Mouse (Mus musculus) cerebellum, adult 11-12 months (tissue): ENCODE results near the gene Chst1.

Source experiments
- DNase-seq: peaks from one replicate; pipeline ENCODE4 v3.0.0; 2022

The Chst1 gene

DNA sequence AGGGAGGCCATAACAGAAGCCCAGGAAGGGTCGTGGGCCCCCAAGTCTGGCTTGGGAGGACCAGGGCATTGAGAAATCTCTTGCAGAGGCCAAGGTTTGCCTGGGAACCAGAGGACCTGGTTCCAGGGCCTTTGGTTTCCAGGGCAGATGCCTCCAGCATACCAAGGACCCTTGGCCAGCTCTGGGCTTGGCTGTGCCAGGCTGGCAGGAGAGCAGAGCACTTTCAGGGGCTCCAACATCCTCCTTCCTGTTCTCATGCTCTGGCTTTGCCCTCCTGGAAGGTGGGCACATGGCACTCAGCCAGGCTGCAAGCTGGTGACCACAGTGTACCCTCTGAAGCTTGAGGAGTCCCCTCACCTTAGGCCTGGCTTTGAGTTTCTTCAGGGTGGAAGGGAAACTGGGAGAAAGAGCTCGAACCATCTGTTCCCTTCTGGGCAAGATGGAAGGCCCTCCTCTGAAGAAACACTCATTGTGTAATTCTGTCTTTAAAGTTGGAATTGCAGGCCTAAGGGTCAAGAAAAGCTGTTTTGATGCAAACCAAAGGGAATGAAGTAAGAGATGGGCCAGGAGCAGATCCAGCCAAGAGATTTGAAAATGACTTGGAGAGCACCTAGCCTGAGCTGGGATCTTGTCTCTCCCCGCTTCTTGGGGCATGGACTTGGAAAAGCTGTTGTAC lies 10.3 kb downstream of the Chst1 start:
- DNase-seq: no peak

DNA sequence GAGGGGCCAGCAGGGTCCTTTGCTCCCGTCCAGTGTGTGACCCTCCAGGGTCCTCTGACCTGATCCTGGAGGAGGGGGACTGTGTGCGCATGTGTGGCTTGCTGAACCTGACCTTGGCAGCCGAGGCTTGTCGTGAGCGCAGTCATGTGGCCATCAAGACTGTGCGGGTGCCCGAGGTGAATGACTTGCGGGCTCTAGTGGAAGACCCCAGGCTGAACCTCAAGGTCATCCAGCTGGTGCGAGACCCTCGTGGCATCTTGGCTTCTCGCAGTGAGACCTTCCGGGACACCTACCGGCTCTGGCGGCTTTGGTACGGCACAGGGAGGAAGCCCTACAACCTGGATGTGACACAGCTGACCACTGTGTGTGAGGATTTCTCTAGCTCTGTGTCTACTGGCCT lies 14.1 kb downstream of the Chst1 start:
- DNase-seq: no peak

DNA sequence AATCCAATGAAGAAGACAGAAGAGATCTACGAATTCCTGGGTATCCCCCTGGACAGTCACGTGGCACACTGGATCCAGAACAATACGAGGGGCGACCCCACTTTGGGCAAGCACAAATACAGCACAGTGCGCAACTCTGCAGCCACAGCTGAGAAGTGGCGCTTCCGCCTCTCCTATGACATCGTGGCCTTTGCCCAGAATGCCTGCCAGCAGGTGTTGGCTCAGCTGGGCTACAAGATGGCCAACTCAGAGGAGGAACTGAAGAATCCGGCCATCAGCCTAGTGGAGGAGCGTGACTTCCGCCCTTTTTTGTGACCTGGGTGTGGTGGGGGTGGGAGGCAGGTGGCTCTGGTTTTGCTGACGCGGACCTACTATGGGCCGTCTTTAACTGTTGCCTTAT lies 14.6 kb downstream of the Chst1 start:
- DNase-seq: no peak

DNA sequence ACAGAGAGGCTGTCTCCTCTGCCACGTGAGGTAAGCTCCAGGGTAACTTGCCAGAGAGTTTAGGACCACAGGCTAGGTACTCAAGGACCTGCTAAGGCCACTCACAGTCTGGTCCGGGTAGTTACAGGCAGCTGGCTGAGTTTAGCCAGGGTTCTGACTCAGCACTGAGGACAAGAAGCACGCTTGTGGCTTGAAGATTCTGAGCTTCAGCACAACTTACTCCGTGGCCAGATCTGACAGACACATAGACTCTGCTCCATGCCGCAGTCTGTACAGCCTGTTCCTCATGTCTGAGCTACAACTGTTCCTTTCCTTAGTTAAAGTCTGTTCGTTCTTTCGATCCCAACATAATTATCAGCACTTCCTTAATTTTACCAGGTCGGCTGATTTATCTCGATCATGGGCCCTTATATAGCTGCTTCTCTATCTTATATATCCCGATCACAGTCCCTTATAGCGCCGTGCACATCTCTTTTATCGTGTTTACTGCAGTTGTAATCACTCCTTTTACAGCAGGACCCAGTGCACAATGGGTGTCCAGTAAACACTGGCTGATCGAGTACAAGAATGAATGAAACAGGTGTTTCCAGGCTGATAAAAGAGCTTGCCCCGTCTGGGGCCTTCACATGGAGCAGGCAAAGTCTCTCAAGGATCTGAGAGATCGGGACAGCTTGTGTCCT lies 17.7 kb downstream of the Chst1 start:
- DNase-seq: no peak

DNA sequence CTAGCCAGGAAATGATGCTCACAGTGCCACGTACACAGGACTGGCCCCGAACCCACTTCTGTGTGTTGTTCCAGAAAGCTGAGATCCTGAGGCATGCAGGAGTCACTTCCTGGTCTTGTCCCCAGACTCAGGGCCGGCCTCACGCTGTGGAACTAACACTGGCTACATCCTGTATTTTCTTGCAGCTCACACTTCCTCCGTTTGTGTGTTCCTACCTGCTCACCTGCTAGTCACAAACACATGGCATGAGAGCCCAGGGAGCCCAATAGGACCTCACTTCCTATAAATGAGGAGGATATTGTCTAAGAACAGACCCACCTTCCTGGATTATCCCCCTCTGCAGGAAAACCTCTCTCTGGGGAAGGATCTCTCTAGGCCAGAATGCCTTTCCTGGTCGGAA lies 18.5 kb downstream of the Chst1 start:
- no peak for DNase-seq

DNA sequence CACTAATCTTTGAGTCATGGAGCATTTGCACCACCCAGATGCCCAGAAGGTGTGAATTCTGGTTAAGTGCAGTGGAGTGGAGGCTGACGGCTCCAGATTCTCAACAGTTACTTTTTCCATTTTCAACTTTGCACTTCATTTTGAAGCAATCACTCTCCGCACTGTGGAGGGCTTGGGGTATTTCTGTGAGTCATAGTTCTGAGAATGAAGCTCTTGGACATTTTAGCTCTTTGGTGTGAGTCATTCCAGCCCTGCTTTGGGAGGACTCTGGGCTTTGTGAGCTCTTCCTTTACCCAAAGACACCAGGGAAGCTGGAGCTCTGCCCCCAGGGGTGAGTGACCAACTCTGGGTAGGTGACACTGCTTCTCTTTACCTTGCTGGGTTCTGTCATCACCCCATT lies 28.1 kb downstream of the Chst1 start:
- no peak for DNase-seq

DNA sequence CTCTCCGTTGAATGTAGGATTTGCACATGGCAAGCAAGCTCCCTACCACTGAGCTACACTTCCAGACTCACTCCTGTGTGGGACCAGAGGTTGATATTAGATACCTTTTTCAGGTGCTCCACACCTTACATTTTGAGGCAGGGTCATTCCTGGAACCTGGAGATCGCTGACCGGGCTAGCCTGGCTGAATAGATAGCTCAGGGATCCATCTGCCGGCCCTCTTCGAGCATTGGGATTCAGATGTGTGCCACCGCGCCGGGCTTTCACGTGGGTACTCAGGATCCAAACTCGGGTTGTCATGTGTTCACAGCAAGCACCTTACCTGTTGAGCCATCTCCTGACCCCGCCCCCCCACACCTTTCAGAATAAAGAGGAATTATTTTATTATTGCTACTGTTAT lies 31.3 kb downstream of the Chst1 start:
- DNase-seq: no peak

DNA sequence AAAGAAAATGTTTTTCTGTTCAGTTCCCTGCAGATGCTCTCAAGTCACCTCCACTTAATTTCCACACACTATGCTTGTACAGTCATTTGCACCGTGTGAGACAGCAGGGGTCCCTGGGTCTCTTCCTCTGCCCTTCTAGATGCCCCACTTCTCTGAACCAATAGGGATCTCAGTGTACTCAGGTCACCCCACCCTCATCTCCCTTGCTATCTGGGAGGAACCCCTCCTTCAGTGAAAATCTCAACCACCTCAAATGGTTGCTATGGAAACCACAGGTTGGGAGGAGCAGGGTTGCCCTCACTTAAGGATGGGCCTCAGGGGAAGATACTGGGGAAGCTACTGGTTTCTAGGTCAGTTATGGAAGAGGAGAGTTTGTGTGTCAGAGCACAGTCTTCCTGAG lies 32.5 kb downstream of the Chst1 start:
- no peak for DNase-seq

DNA sequence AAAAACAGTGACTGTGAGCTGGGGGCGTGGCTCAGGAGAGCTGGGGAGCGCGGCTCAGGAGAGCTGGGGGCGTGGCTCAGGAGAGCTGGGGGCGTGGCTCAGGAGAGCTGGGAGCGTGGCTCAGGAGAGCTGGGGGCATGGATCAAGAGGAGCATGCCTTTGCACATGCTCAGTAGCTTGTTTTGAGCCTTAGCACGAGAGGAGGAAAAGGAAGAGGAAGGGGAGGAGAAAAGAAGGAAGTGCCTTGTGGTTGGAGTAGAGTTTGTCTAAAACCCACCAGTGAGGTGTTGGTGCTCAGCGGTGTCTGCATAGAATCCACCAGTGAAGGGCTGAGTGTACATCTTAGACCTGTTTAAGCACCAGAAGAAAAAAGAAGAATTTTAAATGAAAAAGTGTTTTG lies 41.0 kb downstream of the Chst1 start:
- DNase-seq: no peak

DNA sequence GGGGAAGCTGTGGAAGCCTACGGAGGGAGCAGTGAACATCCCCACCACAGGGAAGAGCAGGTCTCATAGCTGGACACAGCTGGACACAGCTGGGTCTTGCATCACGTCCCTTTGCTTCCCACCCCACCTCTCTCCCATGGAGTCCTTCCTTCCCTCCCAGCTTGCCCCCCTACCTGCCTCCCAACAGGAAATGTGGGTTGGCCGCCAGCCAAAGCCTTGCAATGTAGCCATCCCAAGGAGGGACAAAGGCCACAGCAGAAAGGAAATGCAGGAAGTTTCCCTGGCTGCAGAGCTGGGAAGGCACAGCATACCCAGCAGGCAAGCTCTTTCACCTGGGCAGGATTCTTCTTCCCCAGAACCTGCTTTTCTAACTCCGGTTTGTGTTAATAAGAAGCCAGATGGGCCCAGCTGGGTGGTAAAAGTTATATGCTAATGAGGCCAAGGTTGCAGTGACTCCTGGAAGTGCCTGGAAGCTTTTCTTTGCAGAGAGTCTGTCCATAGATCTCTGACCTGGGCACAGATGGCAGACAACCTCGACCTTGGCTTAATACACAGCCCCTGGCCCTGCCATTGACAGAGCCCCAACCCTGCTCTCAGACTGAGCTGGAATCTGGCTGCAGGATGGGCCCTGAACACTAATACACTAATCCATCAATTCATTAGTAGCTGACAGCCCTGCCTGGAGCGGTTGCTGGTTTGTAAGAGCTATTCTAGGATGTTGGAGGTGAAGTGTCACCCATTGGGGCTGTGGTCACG lies 46.0 kb downstream of the Chst1 start:
- DNase-seq: no peak

DNA sequence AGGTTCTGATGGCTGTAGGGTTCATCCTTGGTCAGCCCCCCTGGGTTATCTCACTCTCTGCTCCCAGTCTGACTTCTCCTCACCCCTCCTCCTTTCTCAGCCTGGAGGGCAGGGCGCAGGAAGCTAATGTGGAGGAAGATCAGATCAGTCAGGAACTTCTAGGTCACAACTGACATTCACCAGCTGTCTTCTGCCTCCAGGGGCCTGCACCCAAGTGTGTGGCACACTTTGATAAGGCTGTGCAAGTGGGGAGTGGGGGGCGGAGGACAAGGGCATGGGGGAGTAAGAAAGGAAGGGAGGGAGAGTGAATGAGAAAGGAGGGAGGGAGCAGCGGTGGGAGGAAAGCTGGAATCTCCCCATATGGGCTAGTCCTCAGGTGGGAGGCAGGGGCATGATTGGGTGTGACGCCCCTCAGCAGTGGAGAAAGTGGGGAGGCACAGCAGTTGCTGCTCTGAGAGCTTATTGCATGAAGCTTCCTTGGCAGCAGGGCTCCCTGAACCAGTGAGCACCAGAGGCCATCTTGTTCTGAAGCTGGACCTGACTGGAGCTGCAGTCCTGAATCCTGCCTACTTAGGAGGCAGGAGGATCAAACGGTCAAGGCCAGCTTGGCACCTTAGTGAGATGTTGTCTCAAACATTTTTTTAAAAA lies 49.8 kb downstream of the Chst1 start:
- no peak for DNase-seq

DNA sequence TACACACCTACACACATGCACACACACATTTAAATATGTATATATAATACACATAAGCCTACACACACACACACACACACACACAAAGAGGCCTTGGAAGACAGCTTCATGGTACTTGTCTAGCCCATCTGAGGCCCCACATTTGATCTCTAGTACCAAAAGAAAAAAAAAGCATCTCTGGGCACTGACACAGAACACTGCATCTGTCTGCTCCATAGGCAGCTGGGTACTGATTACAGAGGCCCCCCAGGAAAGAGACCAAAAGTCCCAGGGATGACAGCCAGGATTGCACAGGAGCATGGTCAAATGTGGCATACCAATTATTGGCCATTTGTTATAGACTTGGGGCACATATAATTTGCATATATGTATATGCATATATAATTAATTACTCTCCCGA lies 50.9 kb downstream of the Chst1 start:
- no peak for DNase-seq

DNA sequence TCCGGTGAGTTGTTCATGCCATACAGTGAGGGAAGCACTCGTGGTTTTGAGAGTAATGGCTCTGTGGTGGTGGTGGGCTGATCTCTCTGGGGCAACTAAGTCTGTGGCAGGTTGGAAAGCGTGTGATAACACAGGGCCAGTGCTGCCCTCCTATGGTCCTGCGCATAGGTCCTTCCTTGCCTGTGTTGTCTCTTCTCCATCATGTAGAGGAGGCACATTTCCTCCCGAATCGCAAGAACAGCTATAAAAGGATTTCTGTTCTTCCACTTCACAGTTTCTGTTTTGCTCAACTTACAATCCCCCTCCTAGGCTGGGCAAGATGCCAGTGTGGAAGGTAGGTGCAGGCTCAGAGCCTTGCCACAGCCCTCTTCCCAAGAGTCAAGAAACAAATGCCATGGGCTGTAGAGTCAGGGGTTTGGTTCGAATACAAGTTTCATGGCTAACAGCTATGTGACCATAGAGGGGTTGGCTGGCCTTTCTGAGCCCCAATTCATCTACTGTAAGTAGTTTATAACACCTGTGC lies 51.8 kb downstream of the Chst1 start:
- DNase-seq: no peak

DNA sequence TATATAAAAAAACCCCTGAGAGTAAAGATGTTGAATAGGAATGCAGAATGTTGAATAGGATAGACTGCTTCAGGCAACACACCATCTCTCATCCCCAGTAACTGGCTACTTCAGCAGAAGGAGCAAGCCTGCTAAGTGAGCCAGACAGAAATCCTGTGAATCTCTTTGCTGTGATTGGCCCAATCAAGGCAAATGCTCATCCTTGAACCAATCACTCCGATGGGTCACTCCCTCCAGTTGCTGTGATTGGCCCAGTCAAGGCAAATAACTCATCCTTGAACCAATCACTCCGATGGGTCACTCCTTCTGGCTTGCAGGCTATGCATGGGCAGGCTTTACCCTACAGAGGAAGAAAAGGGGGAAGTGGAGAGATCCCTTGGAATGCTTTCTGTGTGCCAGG lies 57.7 kb downstream of the Chst1 start:
- DNase-seq: no peak

DNA sequence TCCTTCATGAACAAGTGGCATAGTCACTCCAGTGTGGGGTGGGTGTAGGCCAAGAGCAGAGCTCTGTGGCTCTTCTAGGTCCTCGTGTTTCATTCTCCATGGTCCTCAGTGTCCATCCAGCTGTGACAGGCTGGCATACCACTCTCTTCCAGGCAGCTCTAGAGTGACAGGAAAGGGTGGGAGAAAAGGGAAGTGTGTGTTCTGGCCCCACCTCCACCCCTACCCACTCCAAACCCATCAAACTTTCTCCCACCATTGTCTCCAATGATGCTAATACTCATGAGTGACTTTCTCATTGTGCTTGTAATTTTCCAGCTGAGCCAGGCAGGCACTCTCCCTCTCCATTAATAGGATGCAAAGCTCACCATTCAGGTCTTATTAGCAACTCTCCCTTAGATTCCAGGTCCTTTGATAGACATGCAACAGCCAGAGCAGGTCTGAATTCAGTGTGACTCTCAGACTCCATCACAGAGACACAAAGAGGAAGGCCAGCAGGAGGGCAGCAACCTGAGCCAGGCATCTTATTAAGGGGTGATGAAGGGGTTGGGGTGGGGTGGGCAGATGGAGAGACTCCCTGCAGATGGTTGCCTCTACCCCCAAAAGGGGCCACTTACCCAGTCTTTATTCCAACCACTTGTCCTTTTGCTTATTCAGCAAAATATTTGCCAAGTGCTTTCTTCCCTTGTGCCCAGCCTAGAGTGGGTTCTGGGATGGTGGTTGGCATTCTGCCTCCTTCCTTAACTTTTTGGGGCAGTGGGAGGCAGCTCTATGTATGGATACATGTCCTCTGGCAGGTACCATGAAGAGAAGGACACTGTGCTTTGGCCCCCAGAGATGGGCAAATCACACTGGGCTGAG lies 59.0 kb downstream of the Chst1 start:
- no peak for DNase-seq

DNA sequence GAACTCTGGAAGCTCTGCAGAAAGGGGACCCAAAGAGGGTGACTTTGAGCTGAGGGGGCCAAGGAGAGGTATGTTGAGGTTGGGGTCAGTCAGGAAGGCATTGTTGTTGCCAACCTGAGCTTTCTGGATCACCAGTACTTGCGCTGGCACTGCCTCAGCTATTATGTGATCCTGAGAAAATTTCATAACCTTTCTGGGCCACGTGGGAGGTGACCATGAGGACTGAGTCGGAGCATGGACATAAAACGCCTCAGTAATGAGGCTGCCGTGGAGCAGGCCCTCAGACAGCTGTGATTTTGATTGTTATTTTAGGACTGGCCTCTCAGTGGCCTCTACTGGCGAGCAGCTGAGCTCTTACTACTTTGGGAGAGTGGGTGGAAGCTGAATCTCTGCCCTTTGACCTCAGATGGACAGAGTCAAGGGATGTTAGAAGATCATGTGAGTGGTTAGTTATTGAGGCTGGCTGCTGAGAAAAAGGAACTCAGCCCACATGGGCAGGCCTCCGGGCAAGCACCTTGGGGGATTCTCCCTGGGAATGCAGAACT lies 60.1 kb downstream of the Chst1 start:
- no peak for DNase-seq

DNA sequence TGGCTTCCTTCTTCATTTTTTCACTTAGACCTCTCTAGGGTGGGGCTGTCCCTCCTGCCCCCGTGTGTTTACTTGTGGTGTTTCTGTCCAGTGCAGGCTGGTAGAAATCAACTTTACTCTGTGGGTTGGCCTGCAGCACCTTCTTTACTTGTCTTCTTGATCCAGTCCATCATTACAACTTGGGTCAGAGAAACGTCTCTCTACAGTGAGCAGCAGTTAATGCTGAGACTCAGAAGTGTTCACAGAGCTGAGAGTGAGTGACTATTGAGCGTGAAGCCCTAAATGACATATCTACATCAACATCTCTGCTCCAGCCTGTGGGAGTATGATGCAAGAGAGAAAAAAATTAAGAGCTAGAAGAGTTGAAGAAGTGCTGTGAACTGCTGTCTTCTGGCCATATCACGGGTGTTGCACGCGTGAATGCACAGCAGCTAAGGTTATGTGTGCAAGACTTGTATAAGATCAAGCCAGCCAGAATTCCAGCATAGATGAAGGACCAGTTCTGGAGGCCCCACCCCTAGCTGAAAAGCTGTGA lies 63.1 kb downstream of the Chst1 start:
- no peak for DNase-seq
